Mouse (Mus musculus): Measurements from ENCODE around the gene Gtf2i. TPM values are rescaled to one million over a fixed set of nuclear protein-coding genes. Genes with fewer than 3 reads are reported as not detected.

The Gtf2i gene
- polyA plus RNA-seq, 1 experiment, result 157 TPM

DNA sequence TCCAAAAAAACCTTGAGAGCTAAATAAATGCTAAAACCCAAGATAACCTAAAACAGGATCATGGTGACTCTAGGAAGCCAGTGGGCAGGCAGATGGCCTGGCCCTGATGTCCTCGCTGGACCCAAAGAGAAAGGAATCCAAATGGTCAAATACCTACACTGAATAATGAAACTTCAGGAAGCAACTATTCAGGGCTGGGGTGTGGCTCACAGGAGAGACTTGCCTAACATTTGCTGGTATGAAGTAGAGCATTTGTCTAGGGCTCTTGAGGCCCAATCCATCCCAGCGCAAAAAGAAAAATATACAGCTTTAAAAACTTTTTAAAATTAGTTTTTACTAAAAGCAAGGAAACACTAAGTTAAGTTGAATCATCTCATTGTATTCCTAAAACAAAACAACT, 55.6 kb downstream of the Gtf2i start:
- no peak for DNase-seq
- WGBS, result 70% methylated on average over 2 of the region's 2 CpGs
- peaks cover 12% of the 10 kb centered on the region for H3K4me1 ChIP-seq (ENCODE audit: control insufficient read depth, insufficient read depth, low read length)
- TF ChIP-seq CTCF (IDR thresholded peaks at IDR 0.05; ENCODE audit: borderline replicate concordance, insufficient read depth, low read depth, low read length) (no peak), POLR2A (IDR thresholded peaks at IDR 0.05; ENCODE audit: borderline replicate concordance, insufficient read depth, low read length) (no peak)
- H3K27me3 ChIP-seq (ENCODE audit: control insufficient read depth, insufficient read depth, low read length), result no peaks in the 10 kb centered on the region
- no peak overlapping the region for H3K4me3 ChIP-seq (replicated peaks; ENCODE audit: insufficient read depth, low read depth, low read length)
- H3K27ac ChIP-seq (ENCODE audit: insufficient read depth, low read length), result no peak overlapping the region

DNA sequence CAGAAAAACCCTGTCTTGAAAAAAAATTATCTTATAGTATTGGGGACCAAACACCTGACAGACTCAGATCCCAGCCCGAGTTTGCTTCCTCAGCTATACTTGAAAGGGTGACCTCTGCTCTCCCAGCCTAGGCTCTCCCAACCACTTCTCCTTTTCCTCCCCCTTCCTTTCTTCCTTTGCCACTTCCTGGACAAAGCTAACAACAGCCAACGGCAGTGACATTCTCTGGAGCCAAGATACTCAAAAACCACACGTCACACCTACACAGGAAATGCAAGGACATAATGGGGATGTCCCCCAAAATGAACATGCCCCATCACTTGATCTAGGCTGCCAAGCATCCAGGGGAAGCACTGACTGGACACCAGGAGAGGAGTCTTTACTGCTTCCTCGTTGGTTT, 56.2 kb downstream of the Gtf2i start:
- H3K4me3 ChIP-seq (replicated peaks; ENCODE audit: insufficient read depth, low read depth, low read length), result no peak overlapping the region
- H3K27me3 ChIP-seq (ENCODE audit: control insufficient read depth, insufficient read depth, low read length), result no peaks in the 10 kb centered on the region
- 72% methylated on average over 4 of the region's 4 CpGs for WGBS
- TF ChIP-seq CTCF (IDR thresholded peaks at IDR 0.05; ENCODE audit: borderline replicate concordance, insufficient read depth, low read depth, low read length) (no peak), POLR2A (IDR thresholded peaks at IDR 0.05; ENCODE audit: borderline replicate concordance, insufficient read depth, low read length) (no peak)
- H3K4me1 ChIP-seq (ENCODE audit: control insufficient read depth, insufficient read depth, low read length), result peaks cover 12% of the 10 kb centered on the region
- H3K27ac ChIP-seq (ENCODE audit: insufficient read depth, low read length), result no peak overlapping the region
- no peak for DNase-seq

DNA sequence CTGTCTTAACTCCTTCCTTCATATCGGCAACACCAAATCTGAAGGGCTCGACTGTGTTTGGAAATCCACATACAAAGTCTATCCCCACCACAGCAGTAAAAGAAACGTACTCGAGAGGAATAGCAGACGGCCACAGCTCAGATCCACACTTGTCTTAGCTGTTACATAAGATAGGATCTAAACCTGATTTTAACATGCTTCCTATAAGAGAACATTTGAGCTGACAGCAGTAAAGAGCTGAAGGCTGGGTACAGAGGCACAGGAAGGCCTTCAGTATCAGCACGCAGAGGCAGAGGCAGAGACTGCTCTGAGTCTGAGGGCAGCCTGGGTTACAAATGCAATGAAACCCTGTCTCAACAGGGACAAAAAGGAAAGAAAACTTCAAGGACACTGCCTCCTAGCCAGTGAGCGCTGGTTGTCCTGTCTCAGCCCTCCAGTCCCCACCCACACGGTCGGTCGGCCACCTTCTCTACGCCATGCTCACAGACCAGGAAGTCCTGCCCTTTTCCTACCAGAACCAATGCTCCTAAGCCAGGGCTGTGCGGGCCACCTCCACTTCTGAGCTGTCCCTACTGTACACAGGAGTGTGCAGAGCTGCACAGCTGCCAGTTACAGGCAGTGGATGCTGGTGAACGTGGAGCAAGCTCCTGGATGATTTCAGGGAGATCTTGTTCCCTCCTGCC, 57.1 kb downstream of the Gtf2i start:
- DNase-seq, result no peak
- TF ChIP-seq CTCF (IDR thresholded peaks at IDR 0.05; ENCODE audit: borderline replicate concordance, insufficient read depth, low read depth, low read length), result no peak
- TF ChIP-seq POLR2A (IDR thresholded peaks at IDR 0.05; ENCODE audit: borderline replicate concordance, insufficient read depth, low read length), result no peak
- 91% methylated on average over 13 of the region's 13 CpGs for WGBS
- H3K4me1 ChIP-seq (ENCODE audit: control insufficient read depth, insufficient read depth, low read length), result peaks cover 12% of the 10 kb centered on the region
- no peak overlapping the region for H3K27ac ChIP-seq (ENCODE audit: insufficient read depth, low read length)
- H3K4me3 ChIP-seq (replicated peaks; ENCODE audit: insufficient read depth, low read depth, low read length), result no peak overlapping the region
- no peaks in the 10 kb centered on the region for H3K27me3 ChIP-seq (ENCODE audit: control insufficient read depth, insufficient read depth, low read length)

DNA sequence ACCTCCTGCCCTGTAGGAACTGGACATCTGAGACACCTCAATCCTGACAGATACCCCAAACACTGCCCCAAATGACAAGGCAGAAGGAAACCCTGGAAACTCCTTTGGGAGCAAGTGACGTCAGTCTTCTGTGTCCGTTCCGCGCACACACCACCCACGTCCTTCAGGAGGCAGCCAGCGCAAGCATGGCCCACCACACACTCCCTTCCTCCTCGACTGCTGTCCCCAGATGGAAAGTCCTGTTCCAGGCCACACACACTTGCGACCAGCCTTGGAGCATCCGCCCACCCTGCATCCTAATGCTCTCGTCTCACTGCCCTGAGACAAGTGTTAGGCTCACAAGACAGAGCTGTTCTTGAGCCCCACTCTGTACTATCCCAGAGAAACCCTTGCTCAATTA, 59.3 kb downstream of the Gtf2i start:
- DNase-seq, result no peak
- peaks cover 4% of the 10 kb centered on the region for H3K4me1 ChIP-seq (ENCODE audit: control insufficient read depth, insufficient read depth, low read length)
- H3K27me3 ChIP-seq (ENCODE audit: control insufficient read depth, insufficient read depth, low read length), result no peaks in the 10 kb centered on the region
- no peak overlapping the region for H3K4me3 ChIP-seq (replicated peaks; ENCODE audit: insufficient read depth, low read depth, low read length)
- WGBS, result 91% methylated on average over 10 of the region's 10 CpGs
- H3K27ac ChIP-seq (ENCODE audit: insufficient read depth, low read length), result no peak overlapping the region
- TF ChIP-seq CTCF (IDR thresholded peaks at IDR 0.05; ENCODE audit: borderline replicate concordance, insufficient read depth, low read depth, low read length), result no peak
- no peak for TF ChIP-seq POLR2A (IDR thresholded peaks at IDR 0.05; ENCODE audit: borderline replicate concordance, insufficient read depth, low read length)

DNA sequence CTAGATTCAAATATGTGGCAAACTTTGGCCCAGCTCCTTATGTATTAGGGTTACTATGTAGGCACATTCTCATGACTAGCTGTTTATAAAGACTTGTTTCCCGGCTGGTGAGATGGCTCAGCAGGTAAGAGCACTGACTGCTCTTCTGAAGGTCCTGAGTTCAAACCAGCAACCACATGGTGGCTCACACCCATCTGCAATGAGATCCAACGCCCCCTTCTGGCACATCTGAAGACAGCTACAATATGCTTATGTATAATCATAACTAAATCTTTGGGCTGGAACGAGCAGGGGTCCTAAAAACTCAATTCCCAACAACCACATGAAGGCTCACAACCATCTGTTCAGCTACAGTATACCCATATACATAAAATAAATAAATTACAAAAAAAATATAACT, 60.8 kb downstream of the Gtf2i start:
- no peak overlapping the region for H3K4me3 ChIP-seq (replicated peaks; ENCODE audit: insufficient read depth, low read depth, low read length)
- WGBS, result 63% methylated on average over 3 of the region's 3 CpGs

DNA sequence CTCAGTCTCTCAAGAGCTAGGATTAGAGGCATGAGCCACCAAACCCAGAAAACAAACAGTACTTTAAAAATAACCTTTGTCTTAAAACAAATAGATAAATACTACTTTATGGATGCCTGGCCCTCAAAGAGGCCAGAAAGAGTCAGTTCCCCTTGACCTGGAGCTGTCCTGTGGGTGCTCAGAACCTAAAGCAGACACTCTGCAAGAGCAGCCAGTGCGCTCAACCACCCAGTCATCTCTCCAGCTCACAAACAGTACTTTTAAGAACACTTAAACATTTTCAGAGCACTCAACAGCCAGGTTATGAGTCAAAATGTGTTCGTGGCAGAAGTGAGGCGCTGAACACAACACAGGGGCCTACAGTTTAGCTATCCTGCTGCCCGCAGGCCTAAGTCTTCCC, 63.5 kb downstream of the Gtf2i start:
- Histone ChIP-seq H3K27ac (ENCODE audit: insufficient read depth, low read length) (no peak overlapping the region), H3K4me3 (replicated peaks; ENCODE audit: insufficient read depth, low read depth, low read length) (no peak overlapping the region), H3K27me3 (ENCODE audit: control insufficient read depth, insufficient read depth, low read length) (no peaks in the 10 kb centered on the region), H3K4me1 (ENCODE audit: control insufficient read depth, insufficient read depth, low read length) (no peaks in the 10 kb centered on the region)
- TF ChIP-seq CTCF (IDR thresholded peaks at IDR 0.05; ENCODE audit: borderline replicate concordance, insufficient read depth, low read depth, low read length), result no peak
- no peak for TF ChIP-seq POLR2A (IDR thresholded peaks at IDR 0.05; ENCODE audit: borderline replicate concordance, insufficient read depth, low read length)
- DNase-seq, result no peak
- WGBS, result over 99% methylated on average over 4 of the region's 4 CpGs

More for the DNA sequence above, 60.8 kb downstream of the Gtf2i start:
- Histone ChIP-seq H3K27ac (ENCODE audit: insufficient read depth, low read length) (no peak overlapping the region), H3K27me3 (ENCODE audit: control insufficient read depth, insufficient read depth, low read length) (no peaks in the 10 kb centered on the region), H3K4me1 (ENCODE audit: control insufficient read depth, insufficient read depth, low read length) (no peaks in the 10 kb centered on the region)
- no peak for TF ChIP-seq CTCF (IDR thresholded peaks at IDR 0.05; ENCODE audit: borderline replicate concordance, insufficient read depth, low read depth, low read length)
- DNase-seq, result no peak

DNA sequence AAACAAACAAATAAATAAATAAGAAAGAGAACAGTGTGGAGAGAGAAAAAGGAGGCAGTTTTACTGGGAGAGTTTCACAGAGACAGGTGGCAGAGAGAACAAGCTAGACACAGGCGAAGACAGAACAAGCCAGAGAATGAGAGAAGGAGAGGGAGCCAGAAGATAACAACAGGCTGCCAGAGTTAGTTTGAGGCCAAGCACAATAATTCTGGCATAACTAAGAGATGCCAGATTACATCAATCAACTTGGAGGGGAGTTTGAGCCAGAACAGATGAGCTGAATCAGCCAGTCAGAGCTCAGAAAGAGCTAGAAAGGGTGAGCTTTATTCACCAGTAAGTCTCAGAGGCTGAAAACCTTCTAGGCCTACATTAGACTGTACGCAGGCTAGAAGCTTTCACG, 64.0 kb downstream of the Gtf2i start:
- Histone ChIP-seq H3K27me3 (ENCODE audit: control insufficient read depth, insufficient read depth, low read length) (no peaks in the 10 kb centered on the region), H3K4me1 (ENCODE audit: control insufficient read depth, insufficient read depth, low read length) (no peaks in the 10 kb centered on the region), H3K27ac (ENCODE audit: insufficient read depth, low read length) (no peak overlapping the region), H3K4me3 (replicated peaks; ENCODE audit: insufficient read depth, low read depth, low read length) (no peak overlapping the region)
- 69% methylated on average over 3 of the region's 3 CpGs for WGBS
- TF ChIP-seq CTCF (IDR thresholded peaks at IDR 0.05; ENCODE audit: borderline replicate concordance, insufficient read depth, low read depth, low read length), result no peak
- no peak for TF ChIP-seq POLR2A (IDR thresholded peaks at IDR 0.05; ENCODE audit: borderline replicate concordance, insufficient read depth, low read length)
- DNase-seq, result no peak

DNA sequence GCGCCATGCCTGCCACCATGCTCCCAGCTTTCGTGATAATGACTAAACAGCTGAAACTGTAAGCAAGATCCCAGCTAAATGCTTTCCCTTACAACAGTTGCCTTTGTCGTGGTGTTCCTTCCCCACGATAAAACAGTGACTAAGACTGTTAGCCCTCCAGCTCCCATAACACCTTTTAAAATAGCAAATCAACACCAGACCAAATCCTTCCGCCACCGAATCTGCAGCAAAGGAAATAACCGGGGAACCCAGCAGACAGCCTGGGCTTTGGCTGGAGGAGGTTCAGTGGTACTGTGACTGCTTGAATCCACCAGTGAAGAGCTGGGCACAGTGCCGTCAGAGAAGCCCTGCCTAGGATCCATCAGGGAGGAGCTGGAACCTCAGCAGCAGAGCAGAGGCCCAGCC, 65.3 kb downstream of the Gtf2i start:
- Histone ChIP-seq H3K4me3 (replicated peaks; ENCODE audit: insufficient read depth, low read depth, low read length) (no peak overlapping the region), H3K27ac (ENCODE audit: insufficient read depth, low read length) (no peak overlapping the region), H3K4me1 (ENCODE audit: control insufficient read depth, insufficient read depth, low read length) (no peaks in the 10 kb centered on the region), H3K27me3 (ENCODE audit: control insufficient read depth, insufficient read depth, low read length) (no peaks in the 10 kb centered on the region)
- no peak for DNase-seq
- 83% methylated on average over 8 of the region's 8 CpGs for WGBS
- TF ChIP-seq POLR2A (IDR thresholded peaks at IDR 0.05; ENCODE audit: borderline replicate concordance, insufficient read depth, low read length) (no peak), CTCF (IDR thresholded peaks at IDR 0.05; ENCODE audit: borderline replicate concordance, insufficient read depth, low read depth, low read length) (no peak)

All from cerebellum, adult 2 months (tissue).